In genomic region chr2:173770620-173771019, GRCm38 (mm10) we compare ENCODE assay signal across 14 mouse cellular contexts. TPM values are rescaled to one million over a fixed set of nuclear protein-coding genes. Genes with fewer than 3 reads are reported as not detected.
DNase-seq lines count a peak whose midpoint lies in the region; ATAC-seq and TF ChIP-seq lines count a peak whose summit lies in the region.
"Had no signal": no experiment of that assay in that cellular context is flagged by ENCODE, and none has a peak within 500 bp of the region (broad histone marks: within the 10 kb centered on the region; RNA-seq: fewer than 3 reads in every experiment).

No protein-coding gene starts in this region.

- 0 out of 2 replicates have a peak overlapping the region, but pooled peaks have one; percentile 7 for H3K27ac ChIP-seq in intestine, embryonic 14.5 days (ENCODE audit: low read depth)
- no peak overlapping the region for H3K27ac ChIP-seq in intestine, embryonic 16.5 days (ENCODE audit: low read length)
- no peak overlapping the region for H3K27ac ChIP-seq in CH12.LX (ENCODE audit: insufficient read depth, low read depth)
- peak overlapping the region; percentile 55 for H3K27ac ChIP-seq in bone marrow macrophage, adult 2 months (ENCODE audit: insufficient read depth, low read depth, low read length)
- H3K27ac ChIP-seq in intestine, postnatal 0 days (ENCODE audit: low read depth, low read length), result no peak overlapping the region

- TF ChIP-seq POLR2A in CH12.LX (IDR thresholded peaks at IDR 0.05; ENCODE audit: low read depth, low read length), result no peak
- no peak for TF ChIP-seq POLR2A in bone marrow macrophage, adult 2 months (IDR thresholded peaks at IDR 0.05; ENCODE audit: borderline replicate concordance, low read depth, low read length)

- dilution Hi-C loops in CH12.LX (cut with MboI; ENCODE audit: extremely low pct_ligation_motif_present, extremely low pct_unique_long_range_greater_than_20kb, low sequenced_read_pairs), result no loop called here

- WGBS in intestine, embryonic 14.5 days, result 64% methylated on average over 5 of the region's 5 CpGs
- 65% methylated on average over 5 of the region's 5 CpGs for WGBS in intestine, embryonic 16.5 days
- WGBS in intestine, postnatal 0 days, result 68% methylated on average over 5 of the region's 5 CpGs

- TF ChIP-seq EP300 in CH12.LX (IDR thresholded peaks at IDR 0.05; ENCODE audit: low read length), result no peak

- no peak for ATAC-seq in intestine, embryonic 14.5 days (replicated peaks; ENCODE audit: low FRiP score, low TSS enrichment, low read depth)
- no peak for ATAC-seq in intestine, embryonic 16.5 days
- ATAC-seq in intestine, postnatal 0 days, result no peak

- H3K27me3 ChIP-seq in intestine, embryonic 14.5 days (replicated peaks; ENCODE audit: control insufficient read depth, insufficient read depth, low read length), result no peaks in the 10 kb centered on the region
- no peaks in the 10 kb centered on the region for H3K27me3 ChIP-seq in intestine, embryonic 16.5 days (replicated peaks; ENCODE audit: control insufficient read depth, insufficient read depth, low read length)
- no peaks in the 10 kb centered on the region for H3K27me3 ChIP-seq in CH12.LX (replicated peaks)
- H3K27me3 ChIP-seq in intestine, postnatal 0 days (replicated peaks; ENCODE audit: control insufficient read depth, insufficient read depth, low read length), result no peaks in the 10 kb centered on the region

- no peak for TF ChIP-seq CTCF in CH12.LX (conservative IDR thresholded peaks at IDR 0.05 in 1 of 2, IDR thresholded peaks at IDR 0.05 in 1 of 2; ENCODE audit: low read depth in 2 of 2, low read length in 2 of 2)
- TF ChIP-seq CTCF in bone marrow macrophage, adult 2 months (IDR thresholded peaks at IDR 0.05; ENCODE audit: low read depth, low read length), result 0 out of 2 replicates have a peak, but pooled peaks have one; percentile 22
- peak; percentile 45; the same call in 1 of the 2 replicates for TF ChIP-seq CTCF in intestine, postnatal 0 days (IDR thresholded peaks at IDR 0.05; ENCODE audit: low read depth)

- H3K36me3 ChIP-seq in intestine, embryonic 14.5 days (ENCODE audit: control insufficient read depth, insufficient read depth, low read length), result peaks cover 7% of the 10 kb centered on the region; the same call in 1 of the 2 replicates
- H3K36me3 ChIP-seq in intestine, embryonic 16.5 days (ENCODE audit: control insufficient read depth, insufficient read depth, low read length), result no peaks in the 10 kb centered on the region
- peaks cover 5 to 77% of the 10 kb centered on the region in 2 experiments for H3K36me3 ChIP-seq in CH12.LX (replicated peaks in 1 of 2; ENCODE audit: control insufficient read depth in 1 of 2, insufficient read depth in 1 of 2, low read length in 1 of 2)
- H3K36me3 ChIP-seq in intestine, postnatal 0 days (ENCODE audit: control insufficient read depth, insufficient read depth), result peaks cover 19% of the 10 kb centered on the region

- no peaks in the 10 kb centered on the region for H3K9me3 ChIP-seq in intestine, embryonic 14.5 days (ENCODE audit: control insufficient read depth, low read length)
- H3K9me3 ChIP-seq in intestine, embryonic 16.5 days (ENCODE audit: control insufficient read depth, low read length), result no peaks in the 10 kb centered on the region
- no peaks in the 10 kb centered on the region for H3K9me3 ChIP-seq in CH12.LX (replicated peaks; ENCODE audit: low read length)
- no peaks in the 10 kb centered on the region for H3K9me3 ChIP-seq in intestine, postnatal 0 days (ENCODE audit: control insufficient read depth)

- no peak overlapping the region for H3K4me2 ChIP-seq in intestine, embryonic 14.5 days (ENCODE audit: low read length)
- H3K4me2 ChIP-seq in intestine, embryonic 16.5 days (ENCODE audit: low read depth, low read length), result no peak overlapping the region
- H3K4me2 ChIP-seq in CH12.LX (ENCODE audit: insufficient read depth, low read depth, poor library complexity, severe bottlenecking), result no peak overlapping the region
- no peak overlapping the region for H3K4me2 ChIP-seq in intestine, postnatal 0 days (replicated peaks; ENCODE audit: low read depth)

- DNase-seq in intestine, embryonic 14.5 days (ENCODE audit: low spot score), result no peak
- peak; percentile 20 for DNase-seq in CH12.LX (ENCODE audit: extremely low read depth)
- DNase-seq in adrenal gland, postnatal 10 days, result no peak
- no peak for DNase-seq in ovary, postnatal 36 days (ENCODE audit: low spot score)
- no peak for DNase-seq in left cerebral cortex, adult 9 months (ENCODE audit: low spot score in 2 of 2)
- DNase-seq: lung, postnatal 14 days had no signal

- H3K4me3 ChIP-seq in intestine, embryonic 14.5 days (ENCODE audit: low read depth, low read length), result no peak overlapping the region
- no peak overlapping the region for H3K4me3 ChIP-seq in intestine, embryonic 16.5 days (ENCODE audit: low read length)
- H3K4me3 ChIP-seq in CH12.LX (replicated peaks in 1 of 3; ENCODE audit: low read depth in 2 of 3, low read length in 2 of 3, poor library complexity in 1 of 3), result no peak overlapping the region
- no peak overlapping the region for H3K4me3 ChIP-seq in bone marrow macrophage, adult 2 months (ENCODE audit: insufficient read depth, low read length)
- no peak overlapping the region for H3K4me3 ChIP-seq in intestine, postnatal 0 days (ENCODE audit: low read depth, low read length)

- no peak for TF ChIP-seq RAD21 in CH12.LX (IDR thresholded peaks at IDR 0.05; ENCODE audit: low read depth, low read length)

- no peaks in the 10 kb centered on the region for H3K79me2 ChIP-seq in CH12.LX (replicated peaks; ENCODE audit: control insufficient read depth, extremely low read depth, insufficient read depth, poor library complexity, severe bottlenecking)

- H3K9ac ChIP-seq in intestine, embryonic 14.5 days (ENCODE audit: low read length), result no peak overlapping the region
- H3K9ac ChIP-seq in intestine, embryonic 16.5 days (ENCODE audit: low read depth, low read length), result no peak overlapping the region
- no peak overlapping the region for H3K9ac ChIP-seq in CH12.LX (ENCODE audit: insufficient read depth, low read depth)
- no peak overlapping the region for H3K9ac ChIP-seq in intestine, postnatal 0 days (ENCODE audit: low read depth, low read length)

- in situ Hi-C loops in CH12.LX (cut with MboI; ENCODE audit: low pct_ligation_motif_present, low pct_unique_long_range_greater_than_20kb, low sequenced_read_pairs), result no loop called here

- H3K4me1 ChIP-seq in intestine, embryonic 14.5 days (replicated peaks; ENCODE audit: control insufficient read depth, insufficient read depth, low read length), result peaks cover 34% of the 10 kb centered on the region
- peaks cover 25% of the 10 kb centered on the region for H3K4me1 ChIP-seq in intestine, embryonic 16.5 days (ENCODE audit: control insufficient read depth, insufficient read depth, low read length)
- peaks cover 12 to 51% of the 10 kb centered on the region in 2 experiments for H3K4me1 ChIP-seq in CH12.LX (ENCODE audit: control insufficient read depth in 1 of 2, insufficient read depth in 2 of 2)
- peaks cover 53% of the 10 kb centered on the region for H3K4me1 ChIP-seq in bone marrow macrophage, adult 2 months (ENCODE audit: control insufficient read depth, insufficient read depth, low read length)
- H3K4me1 ChIP-seq in intestine, postnatal 0 days (replicated peaks; ENCODE audit: control insufficient read depth, insufficient read depth, low read length), result no peaks in the 10 kb centered on the region

TF ChIP-seq in CH12.LX, 34 proteins besides CTCF, POLR2A, EP300 and RAD21:
- TF ChIP-seq JUND (conservative IDR thresholded peaks at IDR 0.05; ENCODE audit: low read depth, low read length) (no peak), UBTF (IDR thresholded peaks at IDR 0.05; ENCODE audit: low read depth, low read length) (no peak), MAZ (IDR thresholded peaks at IDR 0.05; ENCODE audit: low read depth, low read length) (no peak), MXI1 (IDR thresholded peaks at IDR 0.05; ENCODE audit: low read depth, low read length) (no peak), E2F4 (IDR thresholded peaks at IDR 0.05; ENCODE audit: insufficient replicate concordance, low read depth, low read length) (no peak), SMC3 (IDR thresholded peaks at IDR 0.05; ENCODE audit: low read depth, low read length) (no peak)
TF ChIP-seq in CH12.LX: peak in this region for 0.

RNA-seq across cellular contexts. Expression of gene Vapb, which starts 33.3 kb away (rescaled TPM):
- 10.5 and 11.7 TPM in 2 replicates for polyA plus RNA-seq in intestine, embryonic 14.5 days (2014; fragmentation: Nextera tagmentation; extraction: Ambion mirVana)
- polyA plus RNA-seq in intestine, embryonic 16.5 days (2015; fragmentation: Nextera tagmentation; extraction: Ambion mirVana), result 16.2 and 19.6 TPM in 2 replicates
- 20.9 and 26.1 TPM in 2 replicates for total RNA-seq in CH12.LX (2012; rRNA removed)
- 46.4 and 57.9 TPM in 2 replicates for total RNA-seq in CH12.LX (2014; rRNA removed)
- polyA plus RNA-seq in CH12.LX (2012; ENCODE audit: insufficient read length, low read depth), result 44.7 and 54.1 TPM in 2 replicates
- 58.6 and 62.5 TPM in 2 replicates for polyA plus RNA-seq in bone marrow macrophage, adult 2 months (2012; ENCODE audit: insufficient read depth, insufficient read length, missing spikeins)
- polyA plus RNA-seq in intestine, postnatal 0 days (2015; fragmentation: Nextera tagmentation; extraction: Ambion mirVana), result 13.5 and 14.9 TPM in 2 replicates
- total RNA-seq in adrenal gland, postnatal 10 days (2021), result 100 to 1,000 TPM; 132 to 136 TPM

RNA-seq across cellular contexts. Expression of gene 1700010B08Rik, which starts 51.4 kb away (rescaled TPM):
- not detected in 2 replicates for polyA plus RNA-seq in intestine, embryonic 14.5 days (2014; fragmentation: Nextera tagmentation; extraction: Ambion mirVana)
- polyA plus RNA-seq in intestine, embryonic 16.5 days (2015; fragmentation: Nextera tagmentation; extraction: Ambion mirVana), result not detected in 2 replicates
- total RNA-seq in CH12.LX (2012; rRNA removed), result not detected in 2 replicates
- not detected in 2 replicates for total RNA-seq in CH12.LX (2014; rRNA removed)
- polyA plus RNA-seq in CH12.LX (2012; ENCODE audit: insufficient read length, low read depth), result not detected in 2 replicates
- polyA plus RNA-seq in bone marrow macrophage, adult 2 months (2012; ENCODE audit: insufficient read depth, insufficient read length, missing spikeins), result not detected in 2 replicates
- not detected in 2 replicates for polyA plus RNA-seq in intestine, postnatal 0 days (2015; fragmentation: Nextera tagmentation; extraction: Ambion mirVana)
- total RNA-seq in adrenal gland, postnatal 10 days (2021), result not detected
- total RNA-seq: granulocyte monocyte progenitor cell, adult 5-6 weeks; hematopoietic stem cell, adult 5-6 weeks; layer of hippocampus, postnatal 14 days had no signal
- polyA plus RNA-seq: embryonic facial prominence, embryonic 14.5 days; urinary bladder, adult 2 months had no signal

Comparison
In these comparisons a context has a peak if more than half of its experiments do, and no peak if none do; other contexts are left out.
1. H3K27ac ChIP-seq: peak in intestine, embryonic 14.5 days (single experiment) and bone marrow macrophage, adult 2 months (single experiment); none in intestine, embryonic 16.5 days (single experiment), CH12.LX (single experiment) and intestine, postnatal 0 days (single experiment).
2. CTCF ChIP-seq: peak in bone marrow macrophage, adult 2 months (single experiment) and intestine, postnatal 0 days (single experiment); none in CH12.LX (0 of 2).